Mouse (Mus musculus): ENCODE measurements around the gene Fbxo48. TPM values are rescaled to one million over a fixed set of nuclear protein-coding genes. Genes with fewer than 3 reads are reported as not detected.

Fbxo48 gene
- 1 to 10 TPM; 1.9 to 2.6 TPM for total RNA-seq (2021)

GRCm38 (mm10) chr11:16950976-16951760 is at the start of gene Fbxo48:
Fbxo48 (plus strand) TSS chr11:16951375.
- peak; percentile 95 to 96 for DNase-seq (ENCODE audit: extremely low spot score in 1 of 2, low spot score in 2 of 2)
- intact Hi-C loops (cut with DNase I): no loop called here

- no peak for DNase-seq (ENCODE audit: extremely low spot score in 1 of 2, low spot score in 2 of 2)
- intact Hi-C loops (cut with DNase I): no loop called here
These were observed 46.7 kb upstream of the Fbxo48 start for GRCm38 (mm10) chr11:16904302-16905011.

- DNase-seq (ENCODE audit: extremely low spot score in 1 of 2, low spot score in 2 of 2): no peak
- intact Hi-C loops (cut with DNase I): no loop called here
These were observed 46.2 kb upstream of the Fbxo48 start for GRCm38 (mm10) chr11:16905012-16905332.

- intact Hi-C loops (cut with DNase I): no loop called here
- DNase-seq (ENCODE audit: extremely low spot score in 1 of 2, low spot score in 2 of 2): no peak
These were observed 44.6 kb upstream of the Fbxo48 start for GRCm38 (mm10) chr11:16906530-16906929.

GRCm38 (mm10) chr11:16907517-16908129 is 43.6 kb upstream of the Fbxo48 start:
- intact Hi-C loops (cut with DNase I): no loop called here
- DNase-seq (ENCODE audit: extremely low spot score in 1 of 2, low spot score in 2 of 2): no peak

- intact Hi-C loops (cut with DNase I): no loop called here
- no peak for DNase-seq (ENCODE audit: extremely low spot score in 1 of 2, low spot score in 2 of 2)
These were observed 36.4 kb upstream of the Fbxo48 start for GRCm38 (mm10) chr11:16914756-16915155.

- DNase-seq (ENCODE audit: extremely low spot score in 1 of 2, low spot score in 2 of 2): no peak
- intact Hi-C loops (cut with DNase I): no loop called here
These were observed 35.3 kb upstream of the Fbxo48 start for GRCm38 (mm10) chr11:16915850-16916249.

GRCm38 (mm10) chr11:16917512-16917911 is 33.7 kb upstream of the Fbxo48 start:
- no peak for DNase-seq (ENCODE audit: extremely low spot score in 1 of 2, low spot score in 2 of 2)
- intact Hi-C loops (cut with DNase I): no loop called here

GRCm38 (mm10) chr11:16932159-16932558 is 19.0 kb upstream of the Fbxo48 start:
- intact Hi-C loops (cut with DNase I): loop anchor here (5.0 kb wide), 1 partner anchor 395 kb away; no protein-coding TSS in a partner anchor
- DNase-seq (ENCODE audit: extremely low spot score in 1 of 2, low spot score in 2 of 2): no peak

- no peak for DNase-seq (ENCODE audit: extremely low spot score in 1 of 2, low spot score in 2 of 2)
- intact Hi-C loops (cut with DNase I): no loop called here
These were observed 15.5 kb upstream of the Fbxo48 start for GRCm38 (mm10) chr11:16935577-16936236.

GRCm38 (mm10) chr11:16941103-16941793 is 9.9 kb upstream of the Fbxo48 start:
- intact Hi-C loops (cut with DNase I): no loop called here
- DNase-seq (ENCODE audit: extremely low spot score in 1 of 2, low spot score in 2 of 2): no peak

GRCm38 (mm10) chr11:16941973-16942452 is 9.2 kb upstream of the Fbxo48 start:
- intact Hi-C loops (cut with DNase I): no loop called here
- no peak for DNase-seq (ENCODE audit: extremely low spot score in 1 of 2, low spot score in 2 of 2)

GRCm38 (mm10) chr11:16943016-16943415 is 8.2 kb upstream of the Fbxo48 start:
- intact Hi-C loops (cut with DNase I): no loop called here
- DNase-seq (ENCODE audit: extremely low spot score in 1 of 2, low spot score in 2 of 2): no peak

- intact Hi-C loops (cut with DNase I): loop anchor here (1.0 kb wide), 1 partner anchor 423 kb away; no protein-coding TSS in a partner anchor
- DNase-seq (ENCODE audit: extremely low spot score in 1 of 2, low spot score in 2 of 2): peak in 1 of 2 experiments; percentile 30
These were observed 2.4 kb upstream of the Fbxo48 start for GRCm38 (mm10) chr11:16948756-16949155.

- DNase-seq (ENCODE audit: extremely low spot score in 1 of 2, low spot score in 2 of 2): no peak
- intact Hi-C loops (cut with DNase I): no loop called here
These were observed 774 bp upstream of the Fbxo48 start for GRCm38 (mm10) chr11:16950226-16950975.

GRCm38 (mm10) chr11:16951761-16952010 is 511 bp downstream of the Fbxo48 start:
- intact Hi-C loops (cut with DNase I): no loop called here
- no peak for DNase-seq (ENCODE audit: extremely low spot score in 1 of 2, low spot score in 2 of 2)

GRCm38 (mm10) chr11:16956115-16956862 is 5.1 kb downstream of the Fbxo48 start:
- intact Hi-C loops (cut with DNase I): no loop called here
- no peak for DNase-seq (ENCODE audit: extremely low spot score in 1 of 2, low spot score in 2 of 2)

GRCm38 (mm10) chr11:16957030-16957429 is 5.9 kb downstream of the Fbxo48 start:
- intact Hi-C loops (cut with DNase I): no loop called here
- no peak for DNase-seq (ENCODE audit: extremely low spot score in 1 of 2, low spot score in 2 of 2)

Data from left cerebral cortex, postnatal 10 days (tissue).